Mouse (Mus musculus) midbrain, embryonic 14.5 days (tissue): ENCODE data around the gene Gcnt3. TPM values are rescaled to one million over a fixed set of nuclear protein-coding genes. Genes with fewer than 3 reads are reported as not detected.

Source experiments
- ATAC-seq: fragments of 200-750 bp; cut with Nextera tagmentation; 2 replicates; pipeline ENCODE4 v1.8.0; 2017; ENCODE audit warnings: moderate number of reproducible peaks, moderate library complexity; ENCODE audit not compliant: low FRiP score, low TSS enrichment
- DNase-seq: peaks from one replicate; pipeline ENCODE4 v3.0.0-alpha.2; 2015
- H3K27ac ChIP-seq: fragments of 300-500 bp; sonication (generic); replicated peaks from 2 replicates; pipeline ENCODE4 v1.5.1; 2014; ENCODE audit warnings: mild to moderate bottlenecking, low read depth, low read length, moderate library complexity
- H3K27me3 ChIP-seq: fragments of 300-500 bp; sonication (generic); 2 replicates; pipeline ENCODE4 v1.6.1; 2014; ENCODE audit warnings: low read length, control low read depth, mixed read lengths; ENCODE audit not compliant: control insufficient read depth, insufficient read depth
- H3K36me3 ChIP-seq: fragments of 300-500 bp; sonication (generic); 2 replicates; pipeline ENCODE4 v1.6.1; 2014; ENCODE audit warnings: low read length, control low read depth; ENCODE audit not compliant: control insufficient read depth, insufficient read depth
- H3K4me1 ChIP-seq: fragments of 300-500 bp; sonication (generic); 2 replicates; pipeline ENCODE4 v1.6.1; 2014; ENCODE audit warnings: mild to moderate bottlenecking, antibody characterized with exemption, low read length, control low read depth; ENCODE audit not compliant: control insufficient read depth, insufficient read depth
- H3K4me2 ChIP-seq: fragments of 300-500 bp; sonication (generic); 2 replicates; pipeline ENCODE4 v1.6.1; 2014; ENCODE audit warnings: mild to moderate bottlenecking, low read length, moderate library complexity
- H3K4me3 ChIP-seq: fragments of 300-500 bp; sonication (generic); replicated peaks from 2 replicates; pipeline ENCODE4 v1.5.1; 2014; ENCODE audit warnings: low read depth, low read length
- H3K9ac ChIP-seq: fragments of 300-500 bp; sonication (generic); replicated peaks from 2 replicates; pipeline ENCODE4 v1.6.1; 2014; ENCODE audit warnings: mild to moderate bottlenecking, low read length, moderate library complexity
- H3K9me3 ChIP-seq: fragments of 300-500 bp; sonication (generic); 2 replicates; pipeline ENCODE4 v1.6.1; 2016; ENCODE audit warnings: low read length, control low read depth, mixed read lengths; ENCODE audit not compliant: control insufficient read depth
- WGBS: fragments of 180-500 bp; shearing (Covaris S2); extraction: QIAGEN DNeasy Blood & Tissue Kit; methylation state at CpG from one replicate; pipeline ENCODE4 v1.1.7; 2014; 5-methylcytosine and 5-hydroxymethylcytosine counted together
- polyA plus RNA-seq: library from polyadenylated mRNA; unstranded; fragments of >200 nt; fragmentation: Nextera tagmentation; extraction: Ambion mirVana; gene quantifications from 2 replicates; pipeline ENCODE4 v1.2.1, GENCODE M21; 2014

Gcnt3 gene
- not detected in 2 replicates for polyA plus RNA-seq

DNA sequence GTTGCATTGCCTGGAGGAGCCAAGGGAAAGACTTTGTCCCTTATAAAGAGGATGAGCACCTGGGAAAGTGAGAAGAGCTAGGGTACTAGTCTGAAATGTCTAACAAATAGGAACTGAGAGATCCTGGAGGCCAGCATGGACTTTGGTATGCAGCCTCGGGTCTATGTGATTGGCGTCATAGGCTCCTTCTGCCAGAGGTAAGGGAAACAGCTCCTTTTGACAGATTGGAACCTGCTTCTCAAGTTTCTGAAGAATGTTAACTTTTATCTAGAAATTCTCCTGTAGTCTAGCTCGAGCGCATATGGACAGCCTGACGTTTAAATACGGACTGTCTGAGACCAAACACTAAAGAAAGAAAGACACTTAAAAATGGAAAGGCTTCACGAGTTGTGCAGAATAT is at the start of gene Gcnt3:
Gcnt3 (minus strand) TSS at position 101 of the 400 bp plus-strand sequence.
- Histone ChIP-seq H3K27ac (no peak within 1 kb of the TSS), H3K9ac (no peak within 1 kb of the TSS), H3K4me2 (no peak within 1 kb of the TSS), H3K36me3 (no peaks in the 10 kb centered on the region), H3K4me3 (no peak within 1 kb of the TSS), H3K9me3 (no peaks in the 10 kb centered on the region), H3K27me3 (no peaks in the 10 kb centered on the region), H3K4me1 (no peaks in the 10 kb centered on the region)
- WGBS, result 93% methylated on average over 7 of the region's 7 CpGs
- DNase-seq, result no peak
- no peak for ATAC-seq

DNA sequence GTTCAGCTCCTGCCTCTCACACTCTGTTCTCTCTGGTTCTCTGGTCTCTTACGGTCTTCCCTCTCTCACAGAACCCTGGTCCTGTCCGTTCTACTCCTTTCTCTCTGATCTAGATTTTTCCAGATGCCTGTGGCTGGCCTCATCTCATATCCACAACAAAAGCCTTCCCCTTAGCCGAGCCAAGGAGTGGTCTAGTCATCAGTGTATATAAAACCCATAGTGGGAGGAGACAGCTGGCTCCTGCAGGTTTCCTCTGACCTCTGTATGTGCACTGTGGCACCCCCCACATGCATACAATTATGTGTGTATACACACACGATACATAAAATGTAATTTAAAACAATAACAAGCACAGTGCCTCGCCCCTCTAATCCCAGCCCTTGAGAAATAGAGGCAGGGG is 49.5 kb upstream of the Gcnt3 start:
- Histone ChIP-seq H3K4me3 (no peak overlapping the region), H3K36me3 (no peaks in the 10 kb centered on the region), H3K9ac (no peak overlapping the region), H3K4me2 (no peak overlapping the region), H3K27ac (no peak overlapping the region), H3K9me3 (no peaks in the 10 kb centered on the region), H3K4me1 (no peaks in the 10 kb centered on the region), H3K27me3 (no peaks in the 10 kb centered on the region)
- DNase-seq (no peak), ATAC-seq (no peak)
- WGBS, result 78% methylated on average over 5 of the region's 5 CpGs

DNA sequence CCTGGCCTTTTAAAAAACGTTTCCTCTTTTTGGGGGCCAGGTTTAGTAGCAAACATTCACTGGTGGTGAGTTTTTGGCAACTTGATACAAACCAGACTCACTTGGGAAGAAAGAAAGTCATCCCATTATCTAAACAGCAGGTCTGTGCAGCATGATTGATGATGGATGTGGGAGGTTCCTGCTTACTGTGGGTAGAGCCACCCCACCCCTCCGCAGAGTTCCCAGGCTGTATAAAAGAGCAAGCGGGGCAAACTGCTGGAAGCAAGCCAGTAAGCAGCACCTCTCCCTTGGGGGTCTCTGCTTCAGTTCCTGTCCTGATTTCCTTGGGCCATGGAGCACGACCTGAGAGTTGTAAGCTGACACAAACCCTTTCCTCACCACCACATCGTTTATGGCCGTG is 48.2 kb upstream of the Gcnt3 start:
- H3K27me3 ChIP-seq, result no peaks in the 10 kb centered on the region
- no peaks in the 10 kb centered on the region for H3K9me3 ChIP-seq
- H3K4me1 ChIP-seq, result no peaks in the 10 kb centered on the region
- H3K4me2 ChIP-seq, result no peak overlapping the region
- DNase-seq (no peak), ATAC-seq (no peak)
- no peak overlapping the region for H3K9ac ChIP-seq
- no peak overlapping the region for H3K4me3 ChIP-seq
- H3K27ac ChIP-seq, result no peak overlapping the region
- H3K36me3 ChIP-seq, result no peaks in the 10 kb centered on the region
- WGBS, result 62% methylated on average over 6 of the region's 6 CpGs

DNA sequence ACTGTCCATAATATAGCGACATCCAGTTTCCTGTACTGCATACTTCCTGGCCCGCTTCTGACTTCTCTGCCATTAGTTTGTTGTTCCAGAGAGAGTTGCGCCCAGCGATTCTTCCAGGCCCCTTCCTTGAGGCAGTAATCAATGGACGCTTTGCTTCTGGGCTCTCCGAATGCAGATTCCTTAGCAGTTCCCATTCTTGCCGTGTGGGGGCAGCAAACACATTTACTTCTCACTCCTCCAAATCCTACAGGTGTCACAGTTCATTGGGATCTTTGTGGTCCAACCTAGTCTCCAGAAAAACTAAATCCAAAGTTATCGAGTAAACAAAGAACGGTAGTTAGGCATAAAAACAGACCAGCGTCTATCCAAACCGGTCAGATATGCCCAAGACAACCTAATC is 46.2 kb upstream of the Gcnt3 start:
- no peak overlapping the region for H3K27ac ChIP-seq
- no peak overlapping the region for H3K4me2 ChIP-seq
- H3K9ac ChIP-seq, result no peak overlapping the region
- H3K4me1 ChIP-seq, result no peaks in the 10 kb centered on the region
- H3K27me3 ChIP-seq, result no peaks in the 10 kb centered on the region
- H3K9me3 ChIP-seq, result no peaks in the 10 kb centered on the region
- H3K4me3 ChIP-seq, result no peak overlapping the region
- WGBS, result 61% methylated on average over 11 of the region's 11 CpGs
- DNase-seq (peak; percentile 70), ATAC-seq (no peak)
- no peaks in the 10 kb centered on the region for H3K36me3 ChIP-seq

DNA sequence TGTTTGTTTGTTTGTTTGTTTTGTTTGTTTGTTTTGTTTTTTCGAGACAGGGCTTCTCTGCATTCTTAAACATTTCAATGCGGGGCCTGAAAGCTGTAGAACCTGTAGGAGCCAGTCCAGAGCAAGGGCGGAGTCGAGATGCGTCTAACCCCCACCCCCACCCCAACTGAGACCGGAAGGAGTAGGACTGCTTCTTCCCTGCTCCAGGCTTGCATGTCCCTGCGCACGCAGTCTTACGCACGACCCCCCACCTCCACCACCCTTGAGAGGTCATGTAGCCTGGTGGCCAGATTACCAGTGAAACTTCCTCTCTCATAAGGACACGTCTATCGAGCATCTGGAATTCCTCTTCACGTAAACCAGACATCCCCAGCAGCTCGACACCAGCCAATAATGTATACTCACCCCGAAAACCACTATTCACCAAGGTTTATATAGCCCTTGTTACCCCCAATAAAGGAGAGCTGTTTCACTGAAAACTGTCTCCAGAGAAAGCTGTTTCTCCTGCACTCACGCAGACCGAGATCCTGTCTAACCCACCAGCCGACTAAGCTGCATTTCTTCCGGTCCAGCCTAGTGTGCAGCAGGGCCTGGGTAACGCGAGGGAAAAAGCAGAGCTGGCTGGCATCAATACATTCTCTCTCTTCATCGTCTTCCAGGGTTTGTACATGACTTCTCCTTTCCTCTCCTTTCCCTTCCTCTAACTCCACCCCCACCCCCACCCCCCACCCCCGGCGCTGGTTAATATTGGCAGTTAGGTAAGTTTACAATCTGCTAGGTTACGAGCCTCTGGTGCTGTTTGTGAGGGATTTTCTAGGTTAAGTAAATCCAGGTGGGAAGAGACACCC is 44.7 kb upstream of the Gcnt3 start:
- H3K9me3 ChIP-seq, result no peaks in the 10 kb centered on the region
- H3K27me3 ChIP-seq, result no peaks in the 10 kb centered on the region
- ATAC-seq, result no peak
- no peaks in the 10 kb centered on the region for H3K4me1 ChIP-seq
- H3K36me3 ChIP-seq, result no peaks in the 10 kb centered on the region
- DNase-seq, result no peak
- no peak overlapping the region for H3K4me2 ChIP-seq
- 82% methylated on average over 25 of the region's 25 CpGs for WGBS
- H3K4me3 ChIP-seq, result no peak overlapping the region
- no peak overlapping the region for H3K9ac ChIP-seq
- H3K27ac ChIP-seq, result no peak overlapping the region

DNA sequence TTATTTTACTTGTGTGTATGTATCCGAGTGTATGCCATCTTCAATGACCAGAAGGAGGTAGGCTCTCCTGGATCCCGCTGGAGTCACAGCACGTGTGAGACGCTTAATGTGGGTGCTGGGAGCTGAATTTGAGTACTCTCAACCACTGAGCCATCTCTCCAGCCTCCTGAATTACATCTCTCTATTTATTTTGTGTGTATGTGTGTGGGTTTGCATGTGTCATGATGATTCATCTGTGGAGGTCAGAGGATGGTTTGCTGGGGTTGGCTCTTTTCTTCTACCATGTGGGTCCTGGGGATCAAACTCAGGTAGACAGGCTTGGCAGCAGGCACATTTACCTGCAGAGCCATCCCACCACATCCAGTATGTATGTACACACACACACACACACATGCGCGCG is 43.9 kb upstream of the Gcnt3 start:
- H3K9ac ChIP-seq, result no peak overlapping the region
- no peaks in the 10 kb centered on the region for H3K9me3 ChIP-seq
- DNase-seq (no peak), ATAC-seq (no peak)
- no peaks in the 10 kb centered on the region for H3K4me1 ChIP-seq
- no peak overlapping the region for H3K4me2 ChIP-seq
- no peak overlapping the region for H3K4me3 ChIP-seq
- H3K27me3 ChIP-seq, result no peaks in the 10 kb centered on the region
- no peak overlapping the region for H3K27ac ChIP-seq
- no peaks in the 10 kb centered on the region for H3K36me3 ChIP-seq
- WGBS, result 92% methylated on average over 7 of the region's 7 CpGs

DNA sequence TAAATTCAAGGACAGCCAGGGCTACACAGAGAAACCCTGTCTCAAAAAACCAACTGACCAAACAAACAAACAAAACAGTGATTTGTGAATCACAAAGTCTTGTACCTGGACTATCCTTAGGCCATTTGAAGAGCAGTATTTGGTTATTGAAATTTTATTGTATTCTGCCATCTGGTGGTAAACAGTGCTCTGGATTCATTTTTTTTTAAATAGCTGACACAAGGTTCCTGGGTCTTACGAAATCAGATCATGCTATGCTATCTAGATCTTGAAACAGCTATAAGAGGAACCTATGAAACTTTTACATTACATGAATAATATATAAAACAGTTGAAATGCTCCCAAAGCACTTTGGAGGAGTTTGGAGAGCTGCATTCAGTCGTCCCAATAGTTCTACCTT is 43.1 kb upstream of the Gcnt3 start:
- WGBS, result 67% methylated on average over 2 of the region's 2 CpGs
- Histone ChIP-seq H3K9ac (no peak overlapping the region), H3K4me3 (no peak overlapping the region), H3K27ac (no peak overlapping the region), H3K4me2 (no peak overlapping the region), H3K4me1 (no peaks in the 10 kb centered on the region), H3K36me3 (no peaks in the 10 kb centered on the region), H3K27me3 (no peaks in the 10 kb centered on the region), H3K9me3 (no peaks in the 10 kb centered on the region)
- DNase-seq (peak; percentile 61), ATAC-seq (no peak)

DNA sequence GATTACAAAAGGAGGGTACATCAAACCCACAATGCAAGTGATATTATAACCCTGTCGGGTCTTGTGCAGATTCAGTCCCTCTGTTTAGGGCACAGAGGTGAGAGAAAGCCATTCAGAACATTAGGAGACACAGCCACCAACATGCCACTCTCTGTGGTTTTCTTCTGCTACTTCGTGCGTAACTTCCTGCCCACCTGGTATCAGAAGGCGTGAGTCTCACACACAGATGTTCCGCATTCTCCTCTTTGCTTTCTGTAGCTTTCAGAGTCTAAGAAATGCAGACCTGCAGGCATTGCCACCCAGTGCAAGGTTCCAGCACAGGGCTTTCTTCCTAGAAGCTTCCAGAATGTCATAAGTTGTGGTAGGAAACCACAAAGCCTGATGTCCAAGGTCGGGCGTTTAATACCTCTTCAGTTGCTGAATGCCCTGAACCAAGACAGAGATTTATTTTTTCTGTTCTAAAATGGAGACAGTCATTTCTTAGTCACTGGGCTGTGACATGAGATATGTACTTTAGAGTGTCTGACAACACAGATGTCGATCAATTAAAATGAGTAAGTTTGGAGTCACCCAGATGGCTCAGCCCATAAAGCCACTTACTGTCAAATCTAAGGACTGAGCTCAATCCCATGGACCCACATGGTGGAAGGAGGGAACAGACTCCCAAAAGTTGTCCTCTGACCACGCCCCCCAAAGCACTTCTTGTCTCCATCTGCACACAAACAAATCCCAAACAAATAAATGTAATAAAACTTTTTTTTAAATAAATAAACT is 42.3 kb upstream of the Gcnt3 start:
- no peak overlapping the region for H3K4me3 ChIP-seq
- H3K27ac ChIP-seq, result no peak overlapping the region
- 92% methylated on average over 9 of the region's 9 CpGs for WGBS
- no peaks in the 10 kb centered on the region for H3K9me3 ChIP-seq
- no peak overlapping the region for H3K9ac ChIP-seq
- ATAC-seq (no peak), DNase-seq (no peak)
- no peak overlapping the region for H3K4me2 ChIP-seq
- no peaks in the 10 kb centered on the region for H3K4me1 ChIP-seq
- H3K36me3 ChIP-seq, result no peaks in the 10 kb centered on the region
- H3K27me3 ChIP-seq, result no peaks in the 10 kb centered on the region

DNA sequence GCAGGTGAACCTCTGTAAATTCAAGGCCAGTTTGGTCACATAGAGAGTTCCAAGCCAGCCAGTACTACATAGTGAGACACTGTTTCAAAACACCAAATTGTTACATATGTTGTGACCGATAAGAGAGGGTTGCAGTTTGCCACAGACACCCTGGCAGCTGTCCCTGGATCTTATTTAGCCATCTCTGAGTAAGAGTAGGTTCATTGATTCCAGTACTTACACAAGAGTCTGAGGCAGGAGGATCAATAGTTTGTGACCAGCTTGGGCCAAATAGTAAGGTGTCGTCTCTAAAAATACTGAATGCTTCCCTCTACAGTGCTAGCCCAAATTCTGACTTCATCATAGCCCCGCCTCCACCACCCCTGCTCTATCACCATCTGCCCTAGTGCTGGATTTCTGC is 40.1 kb upstream of the Gcnt3 start:
- no peaks in the 10 kb centered on the region for H3K27me3 ChIP-seq
- ATAC-seq, result no peak
- H3K4me2 ChIP-seq, result no peak overlapping the region
- DNase-seq, result no peak
- no peaks in the 10 kb centered on the region for H3K9me3 ChIP-seq
- 93% methylated on average over 3 of the region's 3 CpGs for WGBS
- H3K4me1 ChIP-seq, result no peaks in the 10 kb centered on the region
- no peaks in the 10 kb centered on the region for H3K36me3 ChIP-seq
- no peak overlapping the region for H3K9ac ChIP-seq
- H3K27ac ChIP-seq, result no peak overlapping the region
- no peak overlapping the region for H3K4me3 ChIP-seq
